Mouse (Mus musculus) liver, postnatal 0 days (tissue): ENCODE data around the gene Bmpr2.

ENCODE experiments used
- CTCF ChIP-seq: sonication (generic); IDR thresholded peaks from 2 replicates; pipeline ENCODE4 v1.5.1; 2016; ENCODE audit warnings: antibody characterized with exemption, low read depth
- EP300 ChIP-seq: IDR thresholded peaks from 2 replicates; pipeline ENCODE4 v1.6.1; 2016; ENCODE audit warnings: antibody characterized with exemption, low read depth, mild to moderate bottlenecking

DNA sequence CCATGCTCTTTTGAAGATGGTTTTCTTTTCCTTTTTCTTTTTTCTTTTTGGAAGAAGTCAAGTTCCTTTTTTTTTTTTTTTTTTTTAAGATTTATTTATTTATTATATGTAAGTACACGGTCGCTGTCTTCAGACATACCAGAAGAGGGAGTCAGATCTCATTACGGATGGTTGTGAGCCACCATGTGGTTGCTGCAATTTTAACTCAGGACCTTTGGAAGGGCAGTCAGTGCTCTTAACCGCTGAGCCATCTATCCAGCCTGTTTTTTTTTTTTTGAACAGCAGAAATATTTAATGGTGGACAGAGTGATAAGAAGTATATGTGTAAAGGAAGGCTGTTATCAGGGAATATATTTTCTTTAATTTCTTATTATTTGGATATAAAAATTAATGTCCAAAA lies 49.6 kb downstream of the Bmpr2 start:
- TF ChIP-seq CTCF (no peak), EP300 (no peak)
